Mouse (Mus musculus) MN1 (cell line): Measurements from ENCODE around the gene Akap12.

ENCODE experiments used
- DNase-seq: peaks from one replicate; pipeline ENCODE4 v3.0.0-alpha.2; 2016; ENCODE audit warnings: low spot score

Akap12 gene

DNA sequence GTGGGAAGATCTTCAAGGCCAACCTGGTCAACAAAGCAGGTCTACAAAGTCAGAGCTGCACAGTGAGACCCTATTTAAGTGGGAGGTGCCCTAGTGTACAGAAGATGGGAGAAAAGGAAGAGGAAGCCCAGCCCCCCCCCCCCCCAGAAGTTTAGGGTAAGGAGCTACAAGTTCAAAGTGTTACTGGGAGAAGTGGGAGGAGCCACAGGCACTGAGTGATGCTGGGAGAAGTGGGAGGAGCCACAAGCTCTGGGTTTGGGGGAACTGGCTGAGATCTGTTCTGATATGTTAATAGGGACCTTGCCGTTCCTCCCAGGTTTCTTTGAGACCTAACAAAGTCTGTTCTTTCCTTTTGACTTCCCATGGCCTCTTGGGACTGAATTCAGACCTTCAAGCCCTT, 18.6 kb downstream of the Akap12 start:
- DNase-seq: no peak

- DNase-seq: no peak
Observed at GRCm38 (mm10) chr10:4285752-4286151, 19.6 kb downstream of the Akap12 start.

GRCm38 (mm10) chr10:4289171-4289570, 23.0 kb downstream of the Akap12 start:
- DNase-seq: peak; percentile 36

GRCm38 (mm10) chr10:4289636-4290035, 23.5 kb downstream of the Akap12 start:
- no peak for DNase-seq

DNA sequence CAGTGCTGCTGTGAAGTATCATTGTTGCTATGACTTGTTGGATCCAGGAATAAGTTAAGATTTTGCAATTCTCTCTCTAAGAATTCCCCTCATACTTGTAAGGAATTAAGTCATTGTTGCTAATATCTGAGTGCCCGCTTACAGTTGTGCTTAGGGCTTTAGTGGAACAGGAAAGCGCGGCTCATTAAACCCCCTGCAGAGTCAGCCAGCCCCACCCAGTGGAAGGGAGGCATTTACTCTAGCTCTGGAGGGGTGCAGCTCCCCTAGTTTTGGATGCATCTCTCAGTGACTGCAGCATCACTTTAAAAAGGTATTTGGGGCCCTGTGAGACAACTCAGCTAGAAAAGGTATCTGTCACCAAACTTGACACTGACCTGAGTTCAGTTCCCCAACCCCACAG, 24.0 kb downstream of the Akap12 start:
- DNase-seq: no peak

DNA sequence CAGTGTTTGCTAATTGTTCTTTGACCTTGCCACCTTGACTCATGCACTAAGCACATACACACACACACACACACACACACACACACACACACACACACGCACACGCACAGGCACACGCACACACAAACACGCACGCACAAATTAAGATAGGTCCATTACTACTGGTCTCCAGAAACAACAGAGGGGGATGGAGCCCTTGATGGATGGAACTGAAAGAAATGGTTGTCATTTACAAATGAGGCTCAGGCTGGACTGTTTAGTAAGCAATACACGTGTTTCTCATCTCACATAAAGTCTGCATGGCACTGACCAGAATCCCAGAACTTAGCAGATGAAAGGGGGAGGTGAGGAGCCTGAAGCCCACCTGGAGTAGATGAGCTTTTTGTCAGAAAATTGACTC, 24.4 kb downstream of the Akap12 start:
- no peak for DNase-seq

GRCm38 (mm10) chr10:4293418-4293817, 27.2 kb downstream of the Akap12 start:
- DNase-seq: no peak

DNA sequence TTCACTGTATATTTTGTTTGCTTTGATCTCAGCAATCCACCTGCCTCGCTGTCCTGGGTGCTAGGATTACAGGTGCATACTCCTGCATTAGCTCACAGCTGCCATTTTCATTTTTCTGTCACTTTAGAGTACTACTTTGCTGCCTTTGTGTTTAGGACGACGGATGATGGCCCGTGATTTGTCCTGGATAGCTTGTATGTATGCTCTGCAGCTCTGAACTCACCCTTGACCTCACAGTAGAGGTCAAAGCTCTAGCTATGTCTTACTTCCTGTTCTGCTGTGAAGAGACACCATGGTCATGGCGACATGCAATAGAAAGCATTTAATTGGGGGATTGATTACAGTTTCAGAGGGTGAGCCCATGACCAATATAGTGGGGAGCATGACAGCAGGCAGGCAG, 37.4 kb downstream of the Akap12 start:
- DNase-seq: no peak

- no peak for DNase-seq
Observed at GRCm38 (mm10) chr10:4323885-4324284, 57.7 kb downstream of the Akap12 start.

DNA sequence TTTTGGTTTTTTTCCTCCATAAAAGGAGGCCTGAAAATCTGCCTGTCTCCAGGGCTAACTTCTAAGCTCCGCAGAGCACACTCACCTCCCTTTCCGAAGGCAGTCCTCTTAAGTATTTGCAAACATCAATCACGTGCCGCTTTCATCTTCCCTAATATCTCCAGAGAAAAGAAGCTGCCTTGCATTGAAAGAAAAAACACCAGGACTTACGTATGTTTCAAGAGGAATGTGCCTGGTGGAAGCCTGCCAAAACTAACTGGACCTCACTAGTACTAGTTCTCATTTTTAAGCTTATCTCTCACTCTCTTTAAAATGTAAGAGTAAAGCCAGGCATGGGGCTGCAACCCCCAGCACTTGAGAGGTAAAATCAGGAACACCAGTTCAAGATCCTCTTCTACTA, 59.4 kb downstream of the Akap12 start:
- DNase-seq: no peak

- DNase-seq: no peak
Observed at GRCm38 (mm10) chr10:4327716-4328115, 61.5 kb downstream of the Akap12 start.

DNA sequence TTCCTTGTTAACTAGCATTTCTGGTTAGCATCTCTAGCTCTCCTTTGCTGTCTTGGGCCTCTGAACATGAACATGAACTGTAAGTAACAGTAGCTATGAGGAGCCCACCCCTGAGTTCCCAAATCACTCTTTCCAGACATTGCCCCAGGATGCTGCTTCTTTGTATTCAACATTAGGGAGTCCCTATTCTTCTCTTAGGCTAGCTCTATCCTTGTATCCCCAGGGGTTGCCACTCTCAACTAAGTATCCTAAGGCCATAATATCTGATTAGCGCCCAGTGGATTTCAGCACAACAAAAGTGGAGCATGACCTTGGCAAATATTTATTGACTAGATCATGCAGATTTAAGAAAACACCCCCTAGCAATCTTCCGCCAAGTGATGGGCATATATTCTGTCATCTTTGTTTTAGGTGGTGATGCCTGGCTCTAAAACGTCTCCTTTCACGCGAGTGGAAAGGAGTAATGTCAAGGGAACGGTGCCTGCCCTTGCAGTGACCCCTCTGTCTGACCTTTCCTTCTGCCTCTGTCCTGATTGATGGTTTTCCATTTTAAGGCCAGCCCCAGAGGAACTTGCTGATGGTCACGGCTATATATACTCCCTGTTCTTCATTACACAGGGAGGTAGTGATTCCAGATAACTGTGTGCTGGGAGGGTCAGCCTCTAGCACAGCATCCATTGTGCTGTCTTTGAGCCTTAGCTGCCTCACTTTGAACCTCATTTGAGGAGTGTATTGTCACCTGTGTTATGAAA, 66.2 kb downstream of the Akap12 start:
- DNase-seq: no peak

DNA sequence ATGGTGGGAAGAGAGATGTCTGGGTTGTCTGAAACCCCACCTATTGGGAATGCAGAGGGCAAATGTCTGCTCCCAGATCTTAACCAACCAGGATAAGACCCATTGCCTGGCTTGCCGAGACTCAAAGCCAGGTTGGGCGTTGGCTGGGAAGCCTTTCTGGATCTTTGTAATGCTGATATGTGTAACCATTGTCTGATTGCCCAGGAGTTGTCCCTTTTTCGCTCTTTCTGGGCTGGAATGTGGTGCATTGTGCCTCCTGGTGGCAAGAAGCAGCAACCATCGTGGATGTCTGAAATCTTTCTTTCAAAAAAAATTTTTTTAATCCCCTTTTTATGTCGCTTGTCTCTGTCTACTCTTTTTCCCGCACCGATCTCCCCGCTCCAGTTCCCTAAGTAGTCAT, 67.1 kb downstream of the Akap12 start:
- peak; percentile 51 for DNase-seq

- peak; percentile 72 for DNase-seq
Observed at GRCm38 (mm10) chr10:4334039-4334683, 68.0 kb downstream of the Akap12 start.

GRCm38 (mm10) chr10:4338863-4339461, 72.8 kb downstream of the Akap12 start:
- no peak for DNase-seq

- DNase-seq: peak; percentile 62
Observed at GRCm38 (mm10) chr10:4341430-4341829, 75.2 kb downstream of the Akap12 start.

- DNase-seq: peak; percentile 38
Observed at GRCm38 (mm10) chr10:4346489-4347135, 80.4 kb downstream of the Akap12 start.

DNA sequence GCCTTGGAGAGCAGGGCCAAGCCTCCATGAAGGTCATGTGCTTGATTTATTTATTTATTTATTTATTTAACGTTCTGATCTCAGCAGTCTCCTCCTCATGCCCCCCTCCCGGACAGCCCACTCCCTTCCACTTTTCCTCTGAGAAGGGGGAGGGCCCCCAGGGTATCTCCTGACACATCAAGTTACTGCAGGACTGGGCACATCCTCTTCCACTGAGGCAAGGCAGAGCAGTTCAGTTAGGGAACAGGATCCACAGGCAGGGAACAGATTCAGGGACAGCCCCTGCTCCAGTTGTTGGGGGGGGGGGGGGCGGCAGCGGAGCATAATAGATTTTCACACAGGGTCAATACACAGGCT, 80.9 kb downstream of the Akap12 start:
- no peak for DNase-seq

DNA sequence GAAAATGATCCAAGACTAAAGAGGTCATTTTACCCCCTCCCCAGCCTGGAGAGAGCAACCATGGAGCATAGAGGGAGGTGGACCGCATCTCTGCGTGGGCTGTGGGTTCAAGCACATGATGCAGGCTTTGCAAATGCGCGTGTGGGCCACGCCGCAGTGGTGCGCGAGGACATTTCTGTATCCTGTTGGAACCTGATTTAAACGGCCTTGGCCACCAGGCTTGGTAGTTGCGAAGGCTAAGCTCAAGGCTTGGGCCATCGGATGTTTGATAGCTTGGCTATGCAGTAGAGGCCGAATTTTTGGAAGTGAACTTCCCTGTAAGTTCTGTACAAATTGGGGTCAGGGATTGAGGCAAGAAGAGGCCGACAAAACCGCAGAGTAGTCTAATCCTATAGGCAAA, 81.4 kb downstream of the Akap12 start:
- no peak for DNase-seq

GRCm38 (mm10) chr10:4354371-4355260, 88.4 kb downstream of the Akap12 start:
- DNase-seq: no peak

DNA sequence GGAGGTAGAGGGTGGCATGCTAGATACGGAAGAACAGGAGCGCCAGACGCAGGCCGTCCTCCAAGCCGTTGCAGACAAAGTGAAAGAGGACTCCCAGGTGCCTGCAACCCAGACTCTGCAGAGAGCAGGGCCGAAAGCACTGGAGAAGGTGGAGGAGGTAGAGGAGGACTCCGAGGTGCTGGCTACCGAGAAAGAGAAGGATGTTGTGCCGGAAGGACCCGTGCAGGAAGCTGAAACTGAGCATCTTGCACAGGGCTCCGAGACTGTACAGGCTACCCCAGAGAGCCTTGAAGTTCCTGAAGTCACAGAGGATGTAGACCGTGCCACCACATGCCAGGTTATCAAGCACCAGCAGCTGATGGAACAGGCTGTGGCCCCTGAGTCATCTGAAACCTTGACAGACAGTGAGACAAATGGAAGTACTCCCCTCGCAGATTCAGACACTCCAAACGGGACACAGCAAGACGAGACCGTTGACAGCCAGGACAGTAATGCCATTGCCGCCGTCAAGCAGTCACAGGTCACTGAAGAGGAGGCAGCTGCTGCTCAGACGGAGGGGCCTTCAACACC, 89.8 kb downstream of the Akap12 start:
- DNase-seq: no peak

DNA sequence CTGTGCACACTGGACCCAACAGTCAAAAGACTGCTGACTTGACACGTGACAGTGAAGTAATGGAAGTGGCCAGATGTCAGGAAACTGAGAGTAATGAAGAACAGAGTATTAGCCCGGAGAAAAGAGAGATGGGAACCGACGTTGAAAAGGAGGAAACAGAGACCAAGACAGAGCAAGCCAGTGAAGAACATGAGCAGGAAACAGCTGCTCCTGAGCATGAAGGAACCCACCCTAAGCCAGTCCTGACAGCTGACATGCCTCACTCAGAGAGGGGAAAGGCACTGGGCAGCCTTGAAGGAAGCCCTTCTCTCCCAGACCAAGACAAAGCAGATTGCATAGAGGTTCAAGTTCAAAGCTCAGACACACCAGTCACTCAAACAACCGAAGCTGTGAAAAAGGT, 90.5 kb downstream of the Akap12 start:
- no peak for DNase-seq
